Mouse (Mus musculus): ENCODE results near the gene Nufip1. TPM values are rescaled to one million over a fixed set of nuclear protein-coding genes. Genes with fewer than 3 reads are reported as not detected.

The Nufip1 gene
- 1 to 10 TPM; 3.1 to 3.3 TPM for total RNA-seq (2021)
- long read RNA-seq, experiment 1, transcript Nufip1-201 (10 exons, 3,974 nt), result major isoform, 7 of 7 reads
- long read RNA-seq, experiment 1, partial matches to known transcripts, result 0 of 7 reads
- long read RNA-seq, experiment 1, other reads (novel, unspliced or antisense), result 0 of 7 reads
- long read RNA-seq, experiment 2, transcript Nufip1-201 (10 exons, 3,974 nt), result major isoform, 10 of 10 reads
- long read RNA-seq, experiment 2, partial matches to known transcripts, result 0 of 10 reads
- long read RNA-seq, experiment 2, other reads (novel, unspliced or antisense), result 0 of 10 reads

DNA sequence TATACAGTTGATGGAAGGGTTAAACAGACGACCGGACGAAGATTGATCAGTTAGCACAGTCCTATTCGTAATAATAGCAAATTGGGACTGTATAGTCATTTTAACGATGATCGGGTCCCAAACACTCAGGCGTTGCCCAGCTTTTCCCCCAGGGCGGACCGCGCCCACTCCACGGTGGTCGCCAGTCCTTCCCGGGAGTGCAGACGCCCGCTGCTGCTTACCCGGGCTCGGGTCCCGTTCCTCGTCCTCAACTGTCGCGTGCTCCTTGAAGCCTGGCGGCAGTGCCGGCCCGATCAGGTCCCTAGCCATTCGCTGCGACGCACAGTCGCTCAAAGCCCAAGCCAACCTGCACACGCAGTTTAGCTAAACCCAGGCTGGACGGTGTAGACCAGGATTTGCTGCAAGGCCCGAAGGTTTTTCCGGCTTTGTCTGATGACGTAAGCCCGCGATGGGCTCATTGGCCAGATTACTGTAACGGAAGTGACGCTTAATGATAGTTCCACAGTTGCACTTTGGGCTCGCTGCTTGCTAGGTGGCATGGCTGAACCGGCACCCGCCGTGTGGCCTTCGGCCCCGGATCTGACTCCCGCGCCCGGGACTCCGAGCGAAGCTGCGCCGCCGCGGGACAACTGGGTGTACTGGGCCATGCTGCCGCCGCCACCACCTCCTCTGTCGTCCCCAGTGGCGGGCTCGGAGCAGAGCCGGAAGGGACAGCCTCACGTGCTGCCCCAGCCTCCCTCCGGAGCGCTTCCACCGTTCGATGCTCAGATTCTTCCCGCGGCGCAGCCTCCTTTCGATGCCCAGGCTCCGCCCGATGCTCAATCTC, at the start of gene Nufip1, which contains the start of gene Gpalpp1:
Gene Nufip1, plus strand, starts transcription at position 496 of the 826 bp plus-strand sequence.
Gene Gpalpp1, minus strand, starts transcription at position 365 of the 826 bp plus-strand sequence.
- DNase-seq, result peak; percentile 87

DNA sequence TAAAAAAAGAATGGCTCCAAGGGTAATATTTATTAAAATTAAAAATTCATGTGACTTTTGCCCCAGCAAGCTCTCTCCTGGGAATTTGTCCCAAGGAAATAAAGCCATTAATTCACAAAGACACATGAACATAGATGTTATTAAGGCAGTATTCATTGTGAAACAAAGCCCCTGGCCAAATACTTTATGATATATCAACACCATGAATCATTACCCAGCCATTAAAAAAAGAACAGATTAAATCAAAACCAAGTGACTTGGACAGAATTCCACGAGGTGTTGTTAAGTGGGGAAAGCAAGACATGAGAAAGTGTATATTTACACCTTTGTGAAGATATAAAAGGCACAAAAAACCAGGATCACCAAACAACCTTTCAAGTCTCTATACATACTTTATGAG, 43.5 kb upstream of the Nufip1 start:
- DNase-seq, result no peak

DNA sequence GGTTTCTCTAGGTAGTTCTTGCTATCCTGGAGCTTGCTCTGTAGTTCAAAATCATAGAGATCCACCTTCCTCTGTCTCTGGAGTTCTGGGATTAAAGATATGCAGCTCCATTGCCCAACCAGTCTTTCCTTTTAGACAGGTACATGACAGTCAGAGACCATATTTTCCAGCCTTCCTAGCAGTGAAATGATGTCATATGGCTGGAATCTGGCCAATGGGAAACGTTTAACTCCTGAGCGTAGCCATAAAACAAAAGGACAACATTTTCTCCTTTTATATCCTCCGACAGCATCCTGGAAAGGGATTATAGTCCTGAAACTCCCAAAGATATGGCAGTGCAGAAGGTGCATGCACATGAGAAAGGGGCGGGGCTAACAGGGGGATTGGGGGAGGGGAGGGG, 42.4 kb upstream of the Nufip1 start:
- no peak for DNase-seq

DNA sequence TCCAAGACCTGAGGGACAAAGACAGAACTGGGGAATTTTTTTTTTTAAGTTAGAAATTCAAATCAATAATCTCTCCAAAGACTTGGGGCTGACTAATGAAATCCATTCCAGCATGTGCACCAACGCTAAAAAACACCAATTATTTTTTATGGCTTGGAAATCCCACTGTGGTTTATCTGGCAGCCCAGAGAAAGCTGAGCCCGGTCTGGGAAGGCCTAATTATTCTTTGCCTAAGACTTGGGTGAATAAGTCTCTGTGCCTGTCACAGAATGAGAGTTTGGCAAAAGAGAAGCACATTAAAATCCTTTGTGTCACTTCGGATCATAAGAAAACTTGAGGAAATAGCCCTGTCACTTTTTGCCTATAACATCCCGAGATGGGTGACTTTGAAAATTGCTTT, 41.4 kb upstream of the Nufip1 start:
- no peak for DNase-seq

DNA sequence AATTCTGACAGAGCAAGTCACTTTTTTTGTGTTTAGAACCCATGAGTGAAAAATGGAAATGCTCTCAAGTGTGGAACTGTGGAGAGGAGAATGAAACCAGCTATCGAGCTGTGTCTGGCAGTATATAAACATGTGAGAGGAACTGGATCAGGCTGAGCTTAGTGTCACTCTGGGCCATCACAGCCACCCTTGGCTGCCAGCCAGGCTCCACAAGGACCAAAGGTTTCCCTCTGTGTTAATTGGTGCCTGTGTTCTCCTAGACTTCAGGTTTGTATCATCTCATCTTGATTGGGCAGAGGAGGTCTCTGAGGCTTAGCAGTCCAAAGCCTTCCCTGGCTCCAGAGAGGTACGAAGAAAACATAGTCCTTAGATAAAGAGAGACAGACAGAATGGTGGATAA, 38.1 kb upstream of the Nufip1 start:
- no peak for DNase-seq

DNA sequence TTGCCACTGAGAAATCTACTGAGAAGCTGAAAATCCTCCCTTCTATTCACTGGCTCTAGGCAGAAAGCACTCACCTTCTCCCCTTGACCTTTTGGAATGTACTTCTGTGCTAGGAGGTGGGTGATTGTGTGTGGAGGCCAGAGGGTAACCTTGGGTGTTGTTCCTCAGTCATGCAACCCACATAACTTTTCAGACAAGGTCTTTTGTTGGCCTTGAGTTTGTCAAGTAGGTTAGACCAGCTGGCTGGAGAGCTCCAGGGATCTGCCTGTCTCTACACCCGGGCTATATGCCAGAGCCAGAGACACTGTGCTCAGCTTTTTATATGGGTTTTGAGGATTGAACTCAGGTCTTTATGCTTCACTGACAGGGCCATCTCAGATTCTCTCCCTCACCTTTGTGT, 36.5 kb upstream of the Nufip1 start:
- DNase-seq, result no peak

DNA sequence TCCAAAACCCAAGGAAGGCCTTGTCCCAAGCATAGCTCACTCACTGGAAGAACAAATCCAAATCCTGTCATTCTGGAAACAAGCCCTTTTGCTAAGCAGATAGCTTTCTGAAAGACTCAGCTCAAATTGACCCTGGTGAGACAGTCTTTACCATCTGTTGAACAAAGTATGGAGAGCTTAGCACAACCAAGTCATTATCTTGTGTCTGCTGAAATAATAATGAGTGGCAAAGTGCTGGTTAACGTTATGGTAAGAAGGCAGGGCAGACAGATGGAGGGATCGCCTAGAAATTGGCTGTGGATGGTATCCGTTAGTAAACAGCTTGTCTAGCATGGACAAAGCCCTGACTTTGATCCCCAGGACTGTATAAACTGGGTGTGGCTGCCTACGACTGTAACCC, 35.0 kb upstream of the Nufip1 start:
- DNase-seq, result no peak

DNA sequence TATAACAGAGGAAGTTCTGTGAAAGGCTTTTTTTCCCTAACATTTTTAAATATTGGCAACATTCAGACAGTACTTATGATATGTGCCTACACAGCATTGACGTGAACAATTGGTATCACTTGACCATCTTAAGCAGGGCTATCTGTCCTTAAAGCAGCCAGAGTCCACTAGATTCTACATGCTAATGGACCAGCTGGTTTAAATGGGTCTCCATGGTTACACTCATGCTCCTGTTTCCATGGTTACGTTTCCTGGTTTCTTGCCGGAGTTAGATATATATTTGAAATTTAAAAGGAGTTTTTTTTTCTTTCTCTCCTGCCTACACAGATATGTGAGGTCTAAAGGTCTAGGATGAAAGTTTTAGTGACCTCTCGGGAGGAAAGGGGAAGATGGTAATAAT, 34.1 kb upstream of the Nufip1 start:
- no peak for DNase-seq

DNA sequence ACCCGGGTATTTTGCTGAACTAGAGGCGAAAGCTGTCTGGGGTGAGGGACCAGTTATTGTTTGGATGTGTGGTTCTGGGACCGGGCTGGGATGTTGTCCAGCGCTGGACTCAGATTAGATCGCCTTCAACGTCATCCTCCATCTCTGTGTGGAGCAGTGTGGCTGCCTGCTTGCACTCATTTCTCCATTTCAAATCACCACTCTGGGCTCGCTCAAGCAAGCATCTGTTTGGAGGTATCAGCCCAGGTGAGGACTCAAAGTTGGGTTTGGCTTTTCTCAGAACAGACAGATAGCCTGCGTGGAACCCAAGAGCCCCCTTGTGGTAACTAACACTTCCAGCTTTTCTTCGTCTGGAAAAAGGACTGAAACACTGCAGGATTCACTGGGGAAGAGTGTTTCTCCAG, 33.6 kb upstream of the Nufip1 start:
- DNase-seq, result no peak

DNA sequence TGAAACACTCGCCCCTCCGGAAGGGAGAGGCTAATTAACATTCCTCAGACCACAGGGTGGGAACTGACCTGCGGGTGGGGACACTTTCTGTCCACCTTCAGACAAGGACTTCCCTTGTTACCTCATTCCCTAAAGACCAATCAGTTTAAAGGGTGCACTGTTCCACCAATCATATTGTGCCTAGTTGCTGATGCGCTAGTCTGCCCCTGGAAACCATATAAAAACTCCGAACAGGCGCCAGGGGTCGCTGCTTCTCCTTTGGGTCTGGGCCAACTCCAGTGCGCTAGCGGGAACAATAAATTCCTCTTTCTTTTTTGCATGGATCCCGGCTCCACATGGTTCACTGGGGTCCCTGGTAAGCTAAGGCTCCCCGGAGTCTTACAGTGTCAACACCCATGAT, 29.2 kb upstream of the Nufip1 start:
- DNase-seq, result no peak

DNA sequence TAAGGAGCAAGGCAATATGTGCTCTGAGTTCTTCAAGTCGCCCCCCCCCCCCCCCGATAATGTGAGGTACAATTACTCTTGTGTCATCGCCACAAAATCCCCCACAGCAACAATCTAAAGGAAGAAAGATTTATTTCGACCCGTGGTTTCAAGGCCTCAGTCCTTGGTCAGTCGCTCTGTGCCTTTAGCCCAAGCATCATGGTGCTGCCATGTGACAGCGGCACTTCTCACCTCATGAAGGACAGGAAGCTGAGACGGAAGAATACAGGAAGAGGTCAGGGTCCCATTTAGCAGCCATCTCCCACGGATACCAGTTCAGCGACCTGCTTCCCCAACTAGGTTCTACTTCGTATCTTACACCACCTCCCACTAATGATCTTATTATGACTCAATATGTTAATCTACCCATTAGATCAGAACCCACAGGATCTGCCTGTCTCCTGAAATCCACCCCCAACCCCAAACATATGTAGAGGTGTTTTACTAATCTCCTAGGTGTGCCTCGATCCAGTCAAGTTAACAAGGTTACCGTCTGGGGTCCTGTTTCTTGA, 28.5 kb upstream of the Nufip1 start:
- no peak for DNase-seq

DNA sequence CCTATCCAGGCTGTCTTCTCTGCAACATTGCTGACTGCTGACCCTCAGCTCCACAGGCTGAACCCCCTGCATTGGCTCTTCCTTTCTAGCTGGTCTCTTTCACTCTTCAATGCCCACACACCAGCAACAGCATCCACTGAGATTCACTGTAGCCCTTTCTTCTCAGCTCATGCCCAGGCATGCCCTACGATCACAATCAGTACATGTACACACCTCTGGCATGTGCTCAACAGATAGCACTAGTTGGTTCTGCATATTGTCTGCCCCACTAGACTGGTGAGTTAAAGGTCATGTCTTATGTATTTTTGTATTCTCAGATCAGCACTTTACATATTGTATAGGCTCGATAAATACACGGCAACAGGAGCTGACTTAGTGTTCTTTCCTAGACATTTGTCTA, 26.5 kb upstream of the Nufip1 start:
- no peak for DNase-seq

DNA sequence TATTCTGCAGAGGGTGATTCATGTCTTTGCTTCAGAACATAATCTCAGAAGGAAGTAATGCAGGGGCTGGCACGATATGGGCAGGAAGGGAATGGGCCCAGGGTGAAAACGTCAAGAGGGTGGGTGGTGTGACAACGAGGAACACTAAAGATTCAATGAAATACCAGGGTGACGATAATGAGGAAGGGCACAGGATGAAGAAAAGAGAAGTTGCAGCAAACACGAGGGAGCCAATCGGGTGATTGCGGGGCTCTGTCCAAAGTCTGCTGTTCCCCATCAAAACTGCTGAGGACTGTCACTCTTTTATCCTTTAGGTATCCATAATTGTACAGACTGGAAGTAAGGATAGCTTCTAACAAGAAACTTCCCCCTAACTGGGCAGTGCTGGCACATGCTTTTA, 13.4 kb upstream of the Nufip1 start:
- no peak for DNase-seq

DNA sequence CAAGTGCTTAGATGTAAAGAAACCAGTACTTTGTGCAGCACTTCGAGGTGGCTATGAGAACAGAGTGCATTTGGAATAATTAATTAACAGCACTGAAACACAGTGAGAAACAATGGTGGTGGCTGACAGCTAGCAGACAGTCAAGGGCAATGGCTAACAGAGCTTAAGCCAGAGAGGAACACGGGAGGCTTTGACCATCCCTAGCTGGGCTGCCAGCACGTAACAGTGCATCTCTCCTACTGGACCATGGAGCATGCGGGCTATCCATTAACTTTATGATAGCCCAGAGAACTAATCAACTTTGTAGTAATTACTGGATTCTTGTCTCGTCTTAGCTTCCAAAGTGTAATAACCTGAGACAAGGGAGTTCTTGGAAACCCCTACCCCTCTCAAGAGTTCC, 12.9 kb upstream of the Nufip1 start:
- no peak for DNase-seq

DNA sequence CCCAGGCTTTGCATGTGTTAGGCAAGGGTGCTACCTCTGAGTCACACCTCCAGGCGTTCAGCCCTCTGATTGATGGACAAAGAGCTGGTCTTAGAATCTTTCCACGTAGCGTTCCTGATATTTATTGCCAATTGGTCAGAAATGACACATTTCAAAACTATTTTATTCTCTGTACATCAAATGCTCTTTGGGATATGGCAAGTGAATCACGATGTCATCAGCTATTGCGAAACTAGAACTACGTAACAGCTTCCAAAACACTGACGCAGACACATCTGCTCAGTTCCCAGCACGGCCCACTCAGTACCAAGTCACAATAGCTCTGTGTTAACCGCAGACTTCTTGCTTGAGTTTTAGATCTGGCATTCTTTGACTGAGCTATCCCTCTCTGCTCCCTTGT, 11.1 kb upstream of the Nufip1 start:
- DNase-seq, result no peak

DNA sequence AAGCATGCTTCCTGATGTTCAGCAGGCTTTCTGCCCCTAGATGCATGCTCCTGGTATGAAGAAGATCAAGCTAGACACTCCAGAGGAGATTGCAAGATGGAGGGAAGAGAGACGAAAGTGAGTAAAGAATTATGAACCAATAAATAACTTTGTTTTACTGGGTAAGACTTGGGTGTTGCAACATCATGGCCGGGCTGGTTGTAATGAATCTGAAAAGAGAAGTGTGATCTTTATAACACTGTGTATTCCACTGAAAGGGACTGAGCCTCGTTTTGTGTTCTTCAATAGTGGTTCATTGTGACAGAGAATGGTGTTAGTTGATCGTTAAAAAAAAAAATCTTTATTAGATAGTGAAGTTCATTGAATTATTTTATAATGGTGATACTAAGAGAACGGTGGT, 5.1 kb downstream of the Nufip1 start:
- no peak for DNase-seq

DNA sequence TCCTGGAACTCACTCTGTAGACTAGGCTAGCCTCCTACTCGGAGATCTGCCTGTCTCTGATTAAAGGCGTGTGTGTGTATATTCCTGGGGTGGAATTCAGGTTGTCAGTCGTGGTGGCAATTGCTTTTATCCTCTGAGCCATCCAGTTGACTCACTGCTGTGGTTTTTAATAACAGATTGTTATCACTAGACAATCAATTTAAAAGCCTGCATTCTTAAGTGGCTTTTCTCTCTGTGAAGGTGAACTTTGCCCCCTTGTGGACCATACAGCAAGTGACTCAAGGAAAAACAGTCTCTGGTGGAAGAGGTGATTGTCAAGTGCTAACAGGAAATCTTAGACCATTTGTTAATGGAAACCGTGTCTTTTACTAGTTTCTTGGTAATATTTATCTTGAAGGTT, 8.3 kb downstream of the Nufip1 start:
- DNase-seq, result no peak

DNA sequence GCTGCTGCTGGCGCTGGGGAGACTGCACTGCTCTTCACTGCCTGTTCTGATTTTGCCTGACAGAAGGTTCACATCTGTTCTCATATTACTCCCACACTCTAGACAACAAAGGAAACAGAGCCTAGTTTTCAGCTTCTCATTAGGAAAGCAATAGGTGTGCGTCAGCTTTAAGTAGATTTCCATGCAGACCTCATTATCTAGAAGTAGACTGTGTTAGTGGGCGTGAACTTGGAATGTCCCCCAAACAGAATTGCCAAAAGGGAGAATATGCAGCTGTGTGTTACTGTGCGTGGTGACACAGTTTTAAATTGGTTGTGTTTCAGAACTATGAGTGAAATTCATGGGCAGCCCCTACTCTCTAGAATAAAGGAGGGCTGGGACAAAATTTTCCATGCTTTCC, 9.8 kb downstream of the Nufip1 start:
- DNase-seq, result no peak

DNA sequence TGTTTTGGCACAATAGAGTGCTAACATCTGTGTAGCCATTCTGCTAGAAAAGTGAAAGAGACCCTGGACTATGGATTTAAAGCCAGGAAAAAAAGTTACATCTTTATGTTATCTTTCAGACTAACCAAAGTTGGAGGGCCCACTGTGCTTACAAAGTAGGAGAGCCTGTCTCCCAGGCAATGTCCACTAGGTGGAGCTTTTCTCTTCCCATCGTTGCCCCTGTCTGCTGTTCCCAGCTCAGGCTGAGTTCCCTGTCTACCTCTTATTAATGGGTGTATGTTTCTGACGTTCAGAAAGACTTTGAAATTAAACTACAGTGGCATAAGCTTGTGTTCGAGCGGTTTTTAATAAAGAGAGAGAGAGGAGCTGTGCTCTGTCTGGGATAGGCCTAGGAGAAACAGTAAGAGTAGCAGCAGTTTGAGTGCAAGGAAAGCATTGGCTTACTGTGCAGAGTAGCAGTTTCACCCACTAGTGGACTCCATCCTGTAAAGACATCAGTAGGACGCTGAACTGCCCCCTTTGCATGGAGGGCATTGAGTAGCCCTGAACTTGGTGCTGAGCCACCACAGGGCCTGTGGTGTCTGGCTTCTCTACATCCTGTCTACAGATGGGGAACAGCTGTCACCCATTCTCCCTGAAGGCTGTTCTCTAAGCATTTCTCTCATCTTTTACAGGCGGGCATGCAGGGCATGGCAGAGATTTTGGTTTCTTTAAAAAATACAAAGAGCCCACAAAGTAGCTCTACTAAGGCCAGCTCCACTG, 11.4 kb downstream of the Nufip1 start:
- no peak for DNase-seq

DNA sequence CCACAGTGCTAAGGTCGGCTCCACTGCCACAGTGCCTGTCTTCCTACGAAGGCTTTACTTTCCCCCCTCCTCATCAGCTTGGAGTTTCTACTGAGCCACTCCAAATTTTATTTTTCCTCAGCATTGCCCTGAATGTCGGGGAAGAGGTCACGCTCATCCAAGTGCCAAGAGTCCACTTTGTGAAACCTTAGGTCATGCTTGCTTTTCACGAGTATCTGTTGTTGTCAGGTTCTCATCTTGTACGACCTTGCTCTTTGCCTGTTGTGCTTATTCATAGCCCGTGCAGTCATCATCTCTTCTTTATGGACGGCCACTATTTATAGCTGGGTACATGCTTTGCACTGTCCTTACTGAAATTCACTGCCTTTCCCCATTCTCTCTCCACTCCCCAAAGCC, 12.0 kb downstream of the Nufip1 start:
- DNase-seq, result no peak

DNA sequence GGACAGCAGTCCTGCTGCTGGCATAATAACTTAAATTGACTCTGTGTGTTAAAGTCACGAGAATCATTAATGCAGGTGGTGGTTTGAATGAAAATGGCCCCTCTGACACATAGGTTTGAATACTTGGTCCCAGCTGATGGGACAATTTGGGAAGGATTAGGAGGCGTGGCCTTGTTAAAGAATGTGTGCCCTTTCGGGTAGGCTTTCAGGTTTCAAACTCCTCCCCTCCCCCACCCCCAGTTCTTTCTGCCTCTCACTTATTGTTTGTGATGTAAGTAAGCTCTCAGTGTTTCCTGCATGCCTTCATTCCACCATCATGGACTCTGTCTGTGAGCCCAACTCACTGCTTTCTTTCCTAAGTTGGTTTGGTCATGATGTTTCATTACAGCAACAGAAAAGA, 16.6 kb downstream of the Nufip1 start:
- no peak for DNase-seq

DNA sequence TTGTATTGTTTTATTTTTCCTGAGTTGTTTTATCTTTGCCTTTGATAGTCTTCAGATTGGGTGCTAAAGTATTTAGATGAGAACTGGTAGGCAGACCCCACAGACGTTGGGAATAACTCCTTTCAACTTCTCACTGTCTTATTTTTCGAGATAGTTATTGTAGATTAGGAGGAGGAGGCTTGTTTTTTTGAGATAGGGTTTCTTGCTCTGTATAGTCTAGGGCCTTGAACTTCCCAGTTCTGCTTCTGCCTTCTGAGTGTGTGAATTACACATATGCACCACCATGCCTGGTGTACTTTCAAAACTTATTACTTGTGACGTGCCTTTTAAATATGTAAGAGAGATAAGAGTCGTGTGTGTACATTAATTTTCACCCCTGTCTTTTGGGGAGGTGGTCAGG, 17.5 kb downstream of the Nufip1 start:
- DNase-seq, result no peak

DNA sequence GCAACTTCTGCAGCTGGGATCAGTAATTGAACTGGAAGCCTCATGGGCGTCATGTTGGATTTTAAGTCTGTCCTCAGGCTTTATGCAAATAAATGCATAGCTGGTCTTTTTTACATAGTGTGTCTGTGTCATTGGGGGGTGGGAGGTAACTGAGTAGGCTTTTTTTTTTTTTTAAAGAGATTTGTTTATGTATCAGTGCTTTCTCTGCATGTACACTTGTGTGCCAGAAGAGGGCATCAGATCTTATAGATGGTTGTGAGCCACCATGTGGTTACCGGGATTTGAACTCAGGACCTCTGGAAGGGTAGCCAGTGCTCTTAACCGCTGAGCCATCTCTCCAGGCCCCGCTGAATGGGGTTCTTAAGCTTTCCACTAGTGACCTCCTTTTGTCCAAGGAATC, 24.3 kb downstream of the Nufip1 start:
- DNase-seq, result no peak

All from gastrocnemius, postnatal 25 days (tissue).